Mouse (Mus musculus) left cerebral cortex, postnatal 14 days (tissue): ENCODE results near the gene Zfp866. TPM values are rescaled to one million over a fixed set of nuclear protein-coding genes. Genes with fewer than 3 reads are reported as not detected.
A peak's percentile ranks its signal among the peaks of the same experiment; 100 is the strongest.

Source experiments
- DNase-seq, 2 experiments: peaks; one replicate each; pipeline ENCODE4 v3.0.0; 2021 to 2022; ENCODE audit warnings: low spot score in 2 of 2, mixed read lengths in 1 of 2
- intact Hi-C: fragments of 180-260 bp; cut with DNase I; formaldehyde crosslinking; loops from one replicate; pipeline ENCODE4 v1.15.1; 2025
- total RNA-seq, 2 experiments: library from RNA; stranded (reverse); gene quantifications; 2 replicates each; pipeline ENCODE4 v1.2.3; 2021

Gene Zfp866
- total RNA-seq, 2 experiments from 2014 or later: 27.9 to 28.9 TPM

- DNase-seq: peak; percentile 94 to 95
- intact Hi-C loops: loop anchor here (5.0 kb wide), 1 partner anchor 122 kb away; the partner anchor contains the start of gene Zfp868
These were observed 41.2 kb downstream of the Zfp866 start, which contains the start of gene Zfp963 for GRCm38 (mm10) chr8:69749544-69750454. TSS of gene Zfp963 (minus strand) at chr8:69749970.

- intact Hi-C loops: no loop called here
- no peak for DNase-seq
These were observed 49.7 kb downstream of the Zfp866 start for GRCm38 (mm10) chr8:69741231-69741630.

DNA sequence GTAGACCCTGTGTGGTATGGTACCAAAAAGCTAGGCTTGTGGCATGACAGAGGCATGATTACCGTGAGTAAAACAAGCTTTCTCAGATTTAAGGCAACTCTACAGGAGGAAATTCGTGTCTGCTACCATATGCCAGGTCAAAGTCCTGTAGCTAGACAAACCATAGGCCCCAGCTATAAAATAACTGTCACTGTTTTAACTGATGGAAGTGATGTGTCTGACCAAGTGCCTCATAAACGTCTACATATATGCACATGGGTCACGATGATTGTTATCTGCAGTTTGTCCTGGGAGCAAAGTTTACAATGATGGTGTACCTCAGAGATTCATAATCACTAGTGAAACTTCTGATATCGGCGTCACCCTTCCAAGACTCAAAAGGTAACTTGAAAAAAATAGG lies 50.2 kb downstream of the Zfp866 start:
- intact Hi-C loops: no loop called here
- DNase-seq: no peak

DNA sequence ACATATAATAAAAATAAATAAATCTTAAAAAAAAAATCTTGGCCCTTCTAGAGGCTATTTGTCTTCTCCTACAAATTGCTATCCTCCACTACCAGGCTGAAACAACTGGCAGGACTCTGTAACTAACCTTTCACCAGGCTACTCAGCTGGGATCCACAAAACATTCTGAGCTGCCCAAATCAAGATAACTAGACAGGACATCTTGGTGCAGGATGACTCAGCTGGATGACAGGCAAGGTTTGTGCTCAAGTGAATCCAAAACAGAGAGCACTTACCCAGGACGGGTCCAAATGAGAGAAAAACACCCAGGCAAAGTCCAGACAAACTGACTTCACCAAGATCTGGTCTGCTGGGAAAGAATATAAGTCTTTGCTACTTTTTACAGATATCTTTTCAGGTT lies 55.5 kb downstream of the Zfp866 start:
- DNase-seq: no peak
- intact Hi-C loops: no loop called here

DNA sequence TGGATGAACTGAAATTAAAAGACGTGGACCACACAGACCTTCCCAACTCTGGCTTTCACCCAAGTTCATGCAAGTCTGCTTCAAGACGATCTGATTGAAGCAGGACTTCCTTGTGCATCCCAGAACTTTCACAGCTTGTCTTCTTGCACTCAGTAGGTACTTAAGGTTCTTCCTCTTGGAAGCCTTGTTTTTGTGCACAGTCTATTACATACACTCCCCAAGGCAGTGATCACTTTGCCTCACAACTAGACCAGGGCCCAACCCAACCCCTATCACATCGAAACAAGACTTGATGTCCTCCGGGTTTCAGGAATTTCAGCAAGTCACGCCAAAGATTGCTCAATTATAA lies 73.8 kb downstream of the Zfp866 start:
- intact Hi-C loops: loop anchor here (2.0 kb wide), 1 partner anchor 92 kb away; the partner anchor contains the start of gene Zfp868
- no peak for DNase-seq

- intact Hi-C loops: loop anchor here (2.0 kb wide), 1 partner anchor 92 kb away; the partner anchor contains the start of gene Zfp868
- DNase-seq: peak; percentile 96 to 100
These were observed 74.4 kb downstream of the Zfp866 start for GRCm38 (mm10) chr8:69716403-69717231.

DNA sequence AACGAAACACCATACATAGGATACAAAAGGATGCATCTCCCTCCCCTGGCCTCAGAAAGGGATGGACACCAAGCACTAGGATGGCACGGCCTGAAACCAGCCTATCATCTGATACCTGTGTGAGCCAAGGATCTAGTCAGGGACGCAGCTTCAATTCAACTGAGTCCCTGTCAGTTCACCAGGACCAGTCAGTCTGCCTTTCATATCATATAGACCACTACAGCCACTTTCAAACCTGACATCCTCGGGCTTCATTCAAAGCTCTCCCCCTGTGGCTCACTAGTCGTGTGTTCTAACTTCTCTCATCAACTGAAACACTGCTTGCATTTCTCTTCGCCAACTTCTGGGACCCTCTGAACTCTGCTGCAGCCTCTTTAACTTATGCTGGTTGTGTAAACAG lies 75.6 kb downstream of the Zfp866 start:
- intact Hi-C loops: no loop called here
- DNase-seq: no peak

DNA sequence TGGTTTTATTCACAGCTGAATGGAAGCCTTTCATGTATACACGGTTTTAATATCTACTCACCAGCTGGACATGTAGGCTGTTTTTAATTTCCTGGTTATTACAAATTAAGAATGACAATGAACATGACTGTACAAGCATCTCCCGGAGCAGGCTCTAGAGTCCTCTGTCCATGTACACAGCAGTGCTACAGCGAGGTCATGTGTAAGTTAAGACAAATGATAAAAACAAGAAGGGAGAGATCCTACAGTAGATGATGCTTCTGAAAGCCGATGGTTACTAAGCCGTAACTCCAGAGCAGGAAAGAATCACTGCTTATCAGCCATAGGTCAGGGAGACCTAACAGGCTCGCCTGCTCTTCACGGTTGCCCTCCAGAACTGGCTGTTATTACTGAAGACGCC lies 77.5 kb downstream of the Zfp866 start:
- DNase-seq: no peak
- intact Hi-C loops: no loop called here

Other genes with a start within 250 kb of the Zfp866 start
- 10 to 100 TPM; 14.0 to 14.3 TPM for gene Zfp868, start 165.6 kb downstream of the Zfp866 start, total RNA-seq
- gene Zfp964, start 136.7 kb downstream of the Zfp866 start, total RNA-seq: 1 to 10 TPM; 2.1 to 3.2 TPM
- 10 to 100 TPM; 15.8 to 16.0 TPM for gene Zfp869, start 80.5 kb downstream of the Zfp866 start, total RNA-seq
- 1 to 10 TPM; 4.0 to 5.1 TPM for gene Zfp963, start 41.2 kb downstream of the Zfp866 start, total RNA-seq
- 1 to 10 TPM in 1 of 2 experiments, not detected in 1; 1.5 TPM for gene Gm20422, start 16.3 kb downstream of the Zfp866 start, total RNA-seq
- gene Atp13a1, start within 50 bp of the Zfp866 start, total RNA-seq: 10 to 100 TPM; 42.9 to 44.0 TPM
- gene Gmip, start 17.5 kb upstream of the Zfp866 start, total RNA-seq: 10 to 100 TPM; 15.8 to 17.5 TPM
- gene Lpar2, start 31.3 kb upstream of the Zfp866 start, total RNA-seq: under 1 TPM; 0.59 to 0.76 TPM
- 10 to 100 TPM; 23.0 to 27.4 TPM for gene Pbx4, start 41.3 kb upstream of the Zfp866 start, total RNA-seq
- gene Cilp2, start 96.5 kb upstream of the Zfp866 start, total RNA-seq: 1 to 10 TPM; 1.9 to 2.2 TPM
- under 1 TPM in 1 of 2 experiments, not detected in 1; 0.34 TPM for gene Tssk6, start 111.0 kb upstream of the Zfp866 start, total RNA-seq
- gene Ndufa13, start 111.4 kb upstream of the Zfp866 start, total RNA-seq: 100 to 1,000 TPM; 126 to 135 TPM
- 10 to 100 TPM; 23.4 to 29.8 TPM for gene Yjefn3, start 111.5 kb upstream of the Zfp866 start, total RNA-seq
- gene Gatad2a, start 205.2 kb upstream of the Zfp866 start, total RNA-seq: 10 to 100 TPM; 23.1 to 25.2 TPM